Mouse (Mus musculus): ENCODE results near the gene Col5a2. TPM values are rescaled to one million over a fixed set of nuclear protein-coding genes. Genes with fewer than 3 reads are reported as not detected.
"Not testable (repeated sequence)": the region's sequence is repeated elsewhere in the genome, so short reads cannot be mapped to it uniquely, and the experiment has no call there.

Col5a2 gene
- 11.5 and 17.5 TPM in 2 replicates for polyA plus RNA-seq (2012; rRNA removed)

DNA sequence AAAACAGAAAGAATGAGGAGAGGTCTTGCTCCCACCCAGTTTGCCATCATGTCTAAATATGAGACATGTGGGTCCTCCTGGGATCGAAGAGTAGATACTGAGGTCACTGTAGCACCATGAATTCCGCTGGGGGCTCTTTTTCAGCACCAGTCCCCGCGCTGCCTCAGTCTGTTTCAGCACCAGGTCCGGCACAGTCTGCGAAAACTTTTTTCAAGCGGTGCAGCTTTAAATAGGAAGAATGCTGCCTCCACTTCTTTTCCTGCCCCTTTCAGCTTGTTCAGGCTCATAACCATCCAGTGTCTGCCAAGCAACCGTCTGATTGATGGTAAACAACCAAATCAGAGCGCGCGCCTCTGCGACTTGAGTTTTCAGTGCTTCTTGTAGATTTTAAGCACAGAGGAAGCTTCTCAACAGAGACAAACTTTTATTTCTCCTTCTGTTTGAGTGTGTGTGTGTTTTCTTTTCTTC lies at the start of gene Col5a2:
Gene Col5a2, minus strand, starts transcription at position 418 of the 468 bp plus-strand sequence.
- Histone ChIP-seq H3K4me3 (replicated peaks; ENCODE audit: extremely low read depth, low read depth, low read length) (peak within 1 kb of the TSS; percentile 81), H3K4me1 (ENCODE audit: control insufficient read depth, insufficient read depth, low read length) (no peaks in the 10 kb centered on the region)
- TF ChIP-seq POLR2A (IDR thresholded peaks at IDR 0.05; ENCODE audit: borderline replicate concordance, extremely low read depth, low read depth, low read length) (peak; percentile 61; the same call in 1 of the 2 replicates), CTCF (IDR thresholded peaks at IDR 0.05; ENCODE audit: insufficient read depth, low read length) (no peak)
- peak; percentile 43 for DNase-seq
- WGBS, result 3% methylated on average over 12 of the region's 12 CpGs

GRCm38 (mm10) chr1:45550531-45550930 lies 47.4 kb upstream of the Col5a2 start:
- WGBS, result 51% methylated on average over 4 of the region's 4 CpGs
- no peaks in the 10 kb centered on the region for H3K4me1 ChIP-seq (ENCODE audit: control insufficient read depth, insufficient read depth, low read length)
- DNase-seq, result no peak
- H3K4me3 ChIP-seq (replicated peaks; ENCODE audit: extremely low read depth, low read depth, low read length), result no peak overlapping the region
- TF ChIP-seq CTCF (IDR thresholded peaks at IDR 0.05; ENCODE audit: insufficient read depth, low read length), result no peak
- no peak for TF ChIP-seq POLR2A (IDR thresholded peaks at IDR 0.05; ENCODE audit: borderline replicate concordance, extremely low read depth, low read depth, low read length)

GRCm38 (mm10) chr1:45541888-45542287 lies 38.8 kb upstream of the Col5a2 start:
- Histone ChIP-seq H3K4me3 (replicated peaks; ENCODE audit: extremely low read depth, low read depth, low read length) (no peak overlapping the region), H3K4me1 (ENCODE audit: control insufficient read depth, insufficient read depth, low read length) (no peaks in the 10 kb centered on the region)
- TF ChIP-seq POLR2A (IDR thresholded peaks at IDR 0.05; ENCODE audit: borderline replicate concordance, extremely low read depth, low read depth, low read length), result no peak
- TF ChIP-seq CTCF (IDR thresholded peaks at IDR 0.05; ENCODE audit: insufficient read depth, low read length), result no peak
- 8% methylated on average over 1 of the region's 1 CpGs for WGBS
- peak; percentile 14 for DNase-seq

- DNase-seq, result no peak
- no peaks in the 10 kb centered on the region for H3K4me1 ChIP-seq (ENCODE audit: control insufficient read depth, insufficient read depth, low read length)
- TF ChIP-seq POLR2A (IDR thresholded peaks at IDR 0.05; ENCODE audit: borderline replicate concordance, extremely low read depth, low read depth, low read length) (no peak), CTCF (IDR thresholded peaks at IDR 0.05; ENCODE audit: insufficient read depth, low read length) (no peak)
- H3K4me3 ChIP-seq (replicated peaks; ENCODE audit: extremely low read depth, low read depth, low read length), result no peak overlapping the region
- WGBS, result 39% methylated on average over 2 of the region's 2 CpGs
Measured at GRCm38 (mm10) chr1:45541161-45541560, 38.1 kb upstream of the Col5a2 start.

DNA sequence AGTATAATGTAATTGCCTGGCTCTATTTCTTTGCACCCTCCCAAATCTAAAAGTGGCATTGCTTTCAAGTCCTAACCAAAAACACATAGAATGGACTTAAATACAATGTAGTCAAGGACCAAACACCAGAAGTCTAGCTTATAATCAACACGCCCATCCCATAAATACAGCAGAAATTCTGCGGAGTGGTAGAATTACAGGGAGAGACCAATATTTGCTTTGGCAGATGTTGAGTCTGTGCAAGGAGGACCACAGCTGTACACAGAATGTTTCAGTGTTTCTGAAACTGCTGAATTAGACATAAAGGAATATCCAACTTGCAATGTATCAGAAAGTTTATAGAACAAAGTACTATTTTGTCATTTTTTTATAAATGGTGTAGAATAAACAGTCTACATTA lies 28.4 kb upstream of the Col5a2 start:
- TF ChIP-seq POLR2A (IDR thresholded peaks at IDR 0.05; ENCODE audit: borderline replicate concordance, extremely low read depth, low read depth, low read length) (no peak), CTCF (IDR thresholded peaks at IDR 0.05; ENCODE audit: insufficient read depth, low read length) (no peak)
- 72% methylated on average over 2 of the region's 2 CpGs for WGBS
- no peak overlapping the region for H3K4me3 ChIP-seq (replicated peaks; ENCODE audit: extremely low read depth, low read depth, low read length)

DNA sequence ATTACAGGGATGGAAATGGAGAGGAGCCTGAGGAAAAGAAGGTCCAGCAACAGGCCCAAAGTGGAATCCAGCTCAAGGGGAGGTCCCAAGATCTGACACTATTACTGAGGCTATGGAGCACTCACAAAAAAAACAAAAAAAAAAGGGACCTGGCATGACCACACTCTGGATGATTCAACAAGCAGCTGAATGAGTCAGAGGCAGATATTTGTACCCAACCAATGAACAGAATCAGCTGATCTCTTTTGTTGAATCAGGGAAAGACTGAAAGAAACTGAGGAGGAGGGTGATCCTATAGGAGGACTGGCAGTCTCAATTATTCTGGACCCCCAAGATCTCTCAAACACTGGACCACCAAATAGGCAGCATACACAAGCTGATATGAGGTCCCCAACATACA lies 24.4 kb upstream of the Col5a2 start:
- H3K4me1 ChIP-seq (ENCODE audit: control insufficient read depth, insufficient read depth, low read length); DNase-seq; H3K4me3 ChIP-seq (replicated peaks; ENCODE audit: extremely low read depth, low read depth, low read length): not testable (repeated sequence)

More for the DNA sequence above, 28.4 kb upstream of the Col5a2 start:
- DNase-seq, result no peak
- no peaks in the 10 kb centered on the region for H3K4me1 ChIP-seq (ENCODE audit: control insufficient read depth, insufficient read depth, low read length)

GRCm38 (mm10) chr1:45523601-45524000 lies 20.5 kb upstream of the Col5a2 start:
- TF ChIP-seq CTCF (IDR thresholded peaks at IDR 0.05; ENCODE audit: insufficient read depth, low read length) (no peak), POLR2A (IDR thresholded peaks at IDR 0.05; ENCODE audit: borderline replicate concordance, extremely low read depth, low read depth, low read length) (no peak)
- Histone ChIP-seq H3K4me3 (replicated peaks; ENCODE audit: extremely low read depth, low read depth, low read length) (no peak overlapping the region), H3K4me1 (ENCODE audit: control insufficient read depth, insufficient read depth, low read length) (no peaks in the 10 kb centered on the region)
- WGBS, result 86% methylated on average over 3 of the region's 3 CpGs
- DNase-seq, result no peak

GRCm38 (mm10) chr1:45521486-45521885 lies 18.4 kb upstream of the Col5a2 start:
- Histone ChIP-seq H3K4me1 (ENCODE audit: control insufficient read depth, insufficient read depth, low read length) (no peaks in the 10 kb centered on the region), H3K4me3 (replicated peaks; ENCODE audit: extremely low read depth, low read depth, low read length) (no peak overlapping the region)
- TF ChIP-seq POLR2A (IDR thresholded peaks at IDR 0.05; ENCODE audit: borderline replicate concordance, extremely low read depth, low read depth, low read length) (no peak), CTCF (IDR thresholded peaks at IDR 0.05; ENCODE audit: insufficient read depth, low read length) (no peak)
- DNase-seq, result no peak
- WGBS, result 72% methylated on average over 2 of the region's 2 CpGs

GRCm38 (mm10) chr1:45502241-45502741 lies 791 bp downstream of the Col5a2 start:
- DNase-seq, result no peak
- TF ChIP-seq POLR2A (IDR thresholded peaks at IDR 0.05; ENCODE audit: borderline replicate concordance, extremely low read depth, low read depth, low read length), result no peak
- TF ChIP-seq CTCF (IDR thresholded peaks at IDR 0.05; ENCODE audit: insufficient read depth, low read length), result no peak
- Histone ChIP-seq H3K4me3 (replicated peaks; ENCODE audit: extremely low read depth, low read depth, low read length) (peak overlapping the region; percentile 81), H3K4me1 (ENCODE audit: control insufficient read depth, insufficient read depth, low read length) (no peaks in the 10 kb centered on the region)
- 3% methylated on average over 11 of the region's 11 CpGs for WGBS

DNA sequence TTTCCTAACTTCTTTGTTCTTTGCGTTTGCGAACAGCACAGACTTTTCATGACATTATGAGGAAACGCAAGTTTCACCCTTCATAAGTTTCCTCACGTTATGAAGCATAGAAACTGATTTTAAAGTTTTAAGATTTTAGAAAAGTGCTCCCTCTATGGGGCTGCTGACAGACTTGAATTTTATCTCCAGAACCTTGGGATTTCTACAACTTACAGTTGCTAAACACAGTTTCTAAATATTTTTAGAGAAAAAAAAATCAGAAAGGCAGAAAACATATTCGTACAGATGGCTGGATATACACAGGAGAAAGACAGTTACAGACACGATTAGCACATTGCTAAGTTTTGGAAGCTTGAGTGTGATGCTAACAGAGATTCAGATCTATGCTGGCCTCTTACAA lies 1.6 kb downstream of the Col5a2 start:
- Histone ChIP-seq H3K4me1 (ENCODE audit: control insufficient read depth, insufficient read depth, low read length) (no peaks in the 10 kb centered on the region), H3K4me3 (replicated peaks; ENCODE audit: extremely low read depth, low read depth, low read length) (peak overlapping the region; percentile 81)
- no peak for TF ChIP-seq CTCF (IDR thresholded peaks at IDR 0.05; ENCODE audit: insufficient read depth, low read length)
- no peak for TF ChIP-seq POLR2A (IDR thresholded peaks at IDR 0.05; ENCODE audit: borderline replicate concordance, extremely low read depth, low read depth, low read length)
- DNase-seq, result no peak
- WGBS, result 26% methylated on average over 6 of the region's 6 CpGs

All from lung, adult 2 months (tissue).